Mouse (Mus musculus) naive thymus-derived CD4-positive, alpha-beta T cell, adult 2 months (primary cell): Measurements from ENCODE around the gene Il1b.

ENCODE experiments used
- DNase-seq: peaks from one replicate; pipeline ENCODE4 v3.0.0-alpha.2; 2011; ENCODE audit warnings: low read depth

Il1b gene

GRCm38 (mm10) chr2:129371039-129371438 is at the start of gene Il1b:
Gene Il1b (minus strand): TSS chr2:129371139.
- DNase-seq: no peak

DNA sequence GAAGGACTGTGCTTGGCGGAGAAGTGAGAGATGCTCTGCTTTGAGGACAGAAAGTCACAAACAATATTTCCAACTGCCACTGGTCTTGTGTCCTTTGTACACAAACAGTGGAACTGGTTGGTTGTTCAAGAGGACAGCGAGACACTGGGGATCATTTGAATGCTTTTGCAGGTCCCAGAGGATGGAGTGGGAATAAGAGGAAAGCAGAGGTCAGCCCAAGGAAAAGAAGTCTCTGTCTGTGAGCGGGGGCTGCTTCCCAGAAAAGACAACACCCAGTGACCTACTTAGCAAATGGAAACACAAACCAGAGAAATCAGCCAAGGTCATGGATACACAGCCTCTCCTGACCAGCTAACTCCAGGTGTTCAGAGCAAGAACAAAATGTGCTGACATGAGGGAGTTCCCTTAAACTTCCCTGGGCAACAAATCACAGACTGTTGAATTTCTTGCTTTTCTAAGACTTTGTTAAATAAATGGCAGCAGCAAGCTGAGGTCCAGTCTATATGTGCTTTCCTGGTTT is 48.5 kb upstream of the Il1b start:
- DNase-seq: no peak

DNA sequence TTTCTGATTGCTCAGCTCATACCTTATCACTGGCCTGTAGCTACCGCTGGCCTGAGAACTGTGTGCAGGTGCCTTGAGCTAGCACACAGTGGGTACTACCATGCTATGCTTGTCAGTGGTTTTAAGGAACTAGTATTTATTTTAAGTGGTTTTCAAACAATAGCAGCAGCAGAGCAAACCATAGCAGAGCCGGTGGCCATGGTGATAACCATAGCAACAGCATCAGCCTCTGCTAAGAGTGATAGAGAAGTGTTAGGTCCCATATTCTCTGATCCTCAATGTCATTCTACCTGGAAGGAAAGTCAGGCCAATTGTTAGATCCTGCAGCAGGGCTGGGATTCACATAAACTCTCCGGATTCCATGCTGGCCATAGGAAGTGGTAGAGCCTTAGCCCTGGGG is 43.7 kb upstream of the Il1b start:
- DNase-seq: no peak

DNA sequence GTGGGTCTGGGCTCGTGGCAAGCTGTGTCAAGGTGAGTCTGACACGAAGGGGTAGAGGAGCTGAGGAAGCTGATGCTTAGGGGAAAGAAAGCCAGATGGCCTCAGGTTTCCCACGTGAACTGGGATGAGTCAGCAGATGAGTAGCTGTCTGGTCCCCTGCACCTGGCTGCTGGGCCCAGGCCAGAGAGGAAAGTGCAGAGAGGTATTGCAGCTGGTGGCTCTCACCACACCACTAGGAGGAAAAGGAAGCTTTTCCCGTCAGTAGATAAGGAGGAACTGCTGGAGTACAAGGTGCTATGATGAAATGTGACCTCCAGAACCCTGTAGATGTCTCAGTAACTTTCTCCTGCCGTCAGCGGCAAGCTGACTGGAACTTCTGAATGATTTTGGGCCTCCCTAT is 42.5 kb upstream of the Il1b start:
- DNase-seq: no peak

GRCm38 (mm10) chr2:129411651-129412050 is 40.7 kb upstream of the Il1b start:
- DNase-seq: no peak

DNA sequence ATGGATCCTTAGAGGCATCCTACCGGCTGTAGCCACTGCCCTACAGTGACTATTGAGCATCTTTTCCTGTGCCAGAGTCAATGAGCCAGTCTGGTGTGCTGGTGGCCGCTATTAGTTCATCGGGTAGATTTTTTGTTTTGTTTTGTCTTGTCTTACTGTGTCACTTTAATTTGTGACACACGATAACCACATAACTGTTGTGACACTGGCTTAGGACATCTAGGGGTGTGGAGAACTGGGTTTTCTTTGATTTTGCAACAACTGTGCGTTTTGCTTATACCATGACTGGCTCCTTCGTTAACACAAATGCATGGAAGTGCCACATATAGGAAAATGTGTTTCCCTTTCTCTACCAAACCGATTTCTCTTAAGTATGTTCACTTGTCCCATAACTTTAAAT is 39.4 kb upstream of the Il1b start:
- no peak for DNase-seq

- peak; percentile 54 for DNase-seq
Measured at GRCm38 (mm10) chr2:129408476-129408875, 37.5 kb upstream of the Il1b start.

- DNase-seq: no peak
Measured at GRCm38 (mm10) chr2:129407596-129407995, 36.7 kb upstream of the Il1b start.

DNA sequence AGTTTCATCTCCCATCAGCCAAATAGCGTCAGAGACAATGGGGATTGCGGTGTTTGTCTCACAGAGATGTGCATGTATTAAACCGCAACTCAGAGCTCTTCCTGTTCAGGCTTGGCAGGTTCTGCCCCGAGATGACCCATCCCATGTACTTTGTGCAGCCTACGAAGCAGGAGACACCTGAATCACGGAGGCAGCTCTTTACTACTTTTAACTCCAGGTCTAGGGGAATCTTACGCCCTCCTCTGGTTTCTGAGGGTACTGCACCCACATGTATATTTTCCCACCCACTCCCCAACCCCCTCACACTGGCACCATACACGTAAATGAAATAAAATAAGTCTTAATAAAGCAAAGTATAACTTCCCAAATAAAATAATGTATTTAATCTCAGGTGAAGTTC is 35.6 kb upstream of the Il1b start:
- no peak for DNase-seq

DNA sequence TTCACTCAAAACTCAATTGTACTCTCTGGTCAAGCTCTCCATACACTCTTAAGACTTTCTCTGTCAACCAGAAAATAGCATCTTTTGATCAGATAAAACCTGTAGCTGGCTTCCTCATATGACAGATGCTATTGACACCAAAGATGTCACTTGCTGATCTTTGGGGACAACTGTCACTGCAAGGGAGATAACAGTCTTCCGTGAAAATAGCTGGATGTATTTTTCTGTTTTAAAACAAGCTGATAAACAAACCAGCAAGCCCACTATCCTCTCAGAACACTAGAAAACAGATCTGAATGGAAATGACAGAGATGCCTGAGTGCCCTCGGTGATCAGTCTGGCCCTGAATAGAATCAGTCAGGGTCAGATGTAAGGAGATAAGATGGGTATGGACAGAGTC is 32.8 kb upstream of the Il1b start:
- DNase-seq: no peak

DNA sequence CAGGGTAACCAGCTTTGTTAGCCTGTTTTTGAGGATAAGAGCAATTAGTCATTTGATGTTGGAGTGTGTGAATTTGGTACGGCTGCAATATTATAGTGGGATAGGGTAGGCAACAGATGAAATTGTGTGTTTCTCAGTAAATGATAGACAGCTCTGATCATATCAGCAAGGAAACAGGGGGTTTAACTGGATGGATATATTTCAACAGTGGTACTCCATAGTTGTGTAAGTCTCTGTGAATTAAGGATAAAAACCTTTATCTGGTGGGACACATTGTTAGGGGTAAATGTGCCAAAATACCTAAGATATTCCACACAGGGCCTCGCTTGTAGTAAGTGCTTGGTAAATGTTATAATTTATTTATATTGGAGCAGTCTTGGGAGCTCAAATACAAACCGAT is 31.4 kb upstream of the Il1b start:
- no peak for DNase-seq

DNA sequence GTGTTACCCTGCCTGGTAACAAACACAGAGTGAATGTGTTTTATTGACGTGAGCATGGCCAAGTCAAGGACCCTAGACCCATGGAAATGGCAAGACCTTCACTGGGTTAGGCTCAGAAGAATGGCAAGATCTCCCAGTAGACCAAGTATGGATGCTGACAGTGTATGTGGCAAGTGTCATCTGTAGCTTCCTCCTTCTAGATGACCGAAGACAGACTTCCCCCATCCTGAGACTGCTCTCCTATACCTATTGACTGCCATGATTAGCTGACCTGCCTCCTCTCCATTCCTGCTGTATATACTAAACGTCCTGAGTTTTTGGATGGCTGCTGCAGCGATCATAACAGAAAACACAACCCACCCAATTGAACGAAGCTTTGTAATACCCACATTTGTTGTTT is 30.9 kb upstream of the Il1b start:
- DNase-seq: no peak

DNA sequence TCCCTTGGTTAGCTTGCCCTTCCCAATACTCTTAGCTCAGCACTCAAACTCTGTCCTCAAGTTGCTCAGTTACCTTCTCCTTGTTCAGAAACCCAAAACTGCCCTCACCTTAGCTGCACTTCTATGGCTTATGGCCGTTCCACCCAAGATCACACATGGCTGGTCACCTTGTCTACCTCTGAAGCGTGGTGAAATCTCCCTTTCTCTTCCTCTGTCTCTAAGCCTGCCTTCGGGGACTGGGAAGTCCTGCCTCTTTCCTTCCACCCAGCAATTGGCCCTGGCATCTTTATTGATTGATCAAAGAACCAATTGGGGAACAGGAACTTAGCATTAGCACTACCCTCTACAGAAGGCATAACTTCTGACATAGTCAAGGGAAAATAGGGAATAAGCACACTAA is 27.2 kb upstream of the Il1b start:
- DNase-seq: no peak

GRCm38 (mm10) chr2:129393524-129393923 is 22.6 kb upstream of the Il1b start:
- DNase-seq: peak; percentile 26

DNA sequence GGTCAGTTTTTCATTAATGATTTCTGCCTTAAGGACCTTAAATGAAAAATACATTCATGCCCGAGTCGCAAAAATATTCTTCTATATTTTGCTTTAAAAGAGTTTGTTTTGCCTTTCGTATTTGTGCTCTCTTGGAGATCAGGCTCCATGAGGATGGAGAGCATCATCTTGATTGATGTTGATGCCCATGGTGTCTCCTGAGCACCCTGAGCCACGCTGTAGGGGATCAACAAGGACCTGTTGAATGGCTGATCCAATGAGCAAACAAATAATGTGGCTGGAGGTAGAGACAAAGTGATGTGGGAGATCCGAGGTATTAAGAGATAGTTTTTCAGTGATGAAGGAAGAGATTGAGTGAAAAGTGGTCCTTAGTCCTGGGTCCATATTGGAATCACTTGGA is 19.2 kb upstream of the Il1b start:
- DNase-seq: no peak

GRCm38 (mm10) chr2:129389323-129389722 is 18.4 kb upstream of the Il1b start:
- no peak for DNase-seq

DNA sequence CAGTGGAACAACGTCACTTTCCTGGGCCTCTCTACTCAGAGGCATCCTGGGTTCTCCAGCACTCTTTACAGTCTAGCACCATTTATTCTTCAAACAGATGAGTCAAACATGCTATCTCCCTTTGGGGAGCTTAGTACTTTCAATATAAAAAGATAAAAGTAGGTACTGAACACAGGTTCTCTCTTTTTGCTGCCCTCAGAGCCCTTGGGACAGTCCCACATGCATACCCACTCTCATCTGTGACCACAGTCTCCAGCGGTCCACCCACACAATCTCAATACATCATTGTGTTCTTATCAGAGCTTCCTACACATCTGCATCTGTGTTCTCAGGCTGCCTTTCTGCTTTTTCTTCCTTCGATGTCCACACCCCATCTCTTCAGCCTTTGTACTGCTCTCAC is 14.4 kb upstream of the Il1b start:
- peak; percentile 20 for DNase-seq

DNA sequence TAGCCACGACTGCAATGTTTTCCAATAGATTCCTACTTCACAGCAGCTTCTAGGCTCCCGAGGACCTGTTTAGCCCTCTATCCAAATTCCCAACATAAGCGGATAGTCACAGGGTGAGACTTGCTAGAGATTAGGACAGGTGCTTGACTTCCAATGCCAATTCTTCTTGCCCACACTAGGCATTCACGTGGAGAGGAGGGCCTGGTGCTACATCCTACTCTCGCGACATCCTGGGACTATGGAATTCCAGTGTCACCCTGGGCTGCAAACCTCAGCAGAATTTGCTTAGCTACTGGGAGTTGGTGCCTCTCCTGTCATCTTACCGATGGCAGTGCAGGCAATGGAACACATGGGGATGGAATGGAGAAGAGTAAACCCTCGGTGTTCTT is 13.3 kb upstream of the Il1b start:
- DNase-seq: no peak

- no peak for DNase-seq
Measured at GRCm38 (mm10) chr2:129383512-129384271, 12.8 kb upstream of the Il1b start.

- DNase-seq: no peak
Measured at GRCm38 (mm10) chr2:129380746-129381474, 10.0 kb upstream of the Il1b start.

GRCm38 (mm10) chr2:129380211-129380610 is 9.3 kb upstream of the Il1b start:
- no peak for DNase-seq

- DNase-seq: peak; percentile 14
Measured at GRCm38 (mm10) chr2:129373307-129373706, 2.4 kb upstream of the Il1b start.

DNA sequence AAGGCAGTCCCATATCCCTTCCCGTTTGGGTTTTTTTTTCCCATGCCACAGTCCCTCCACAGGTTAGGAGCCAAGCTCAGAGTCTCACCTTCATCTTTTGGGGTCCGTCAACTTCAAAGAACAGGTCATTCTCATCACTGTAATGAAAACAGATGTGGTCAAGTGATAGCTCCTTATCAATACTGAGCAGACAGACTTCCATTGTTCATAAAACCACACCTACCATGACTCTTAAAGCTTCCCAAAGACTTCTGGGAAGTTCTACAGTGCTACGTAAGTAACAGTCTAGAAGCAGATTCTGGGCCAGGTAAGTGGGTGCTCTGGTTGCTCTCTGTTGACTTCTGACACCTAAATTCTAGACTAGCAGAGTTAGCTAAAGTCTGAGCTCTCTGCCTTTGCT is 1.3 kb downstream of the Il1b start:
- no peak for DNase-seq

GRCm38 (mm10) chr2:129368795-129369194 is 2.1 kb downstream of the Il1b start:
- DNase-seq: no peak
